Mouse (Mus musculus): ENCODE measurements around the gene Tdrd9.

- no peak for TF ChIP-seq POLR2A (IDR thresholded peaks at IDR 0.05; ENCODE audit: low read depth, low read length)
- TF ChIP-seq CTCF (conservative IDR thresholded peaks at IDR 0.05; ENCODE audit: insufficient read depth, insufficient read length, low read depth, low read length), result no peak
Observed at GRCm38 (mm10) chr12:111927338-111927737, 44.0 kb upstream of the Tdrd9 start.

All from kidney, adult 2 months (tissue).